Mouse (Mus musculus): ENCODE data around the gene Spag7. TPM values are rescaled to one million over a fixed set of nuclear protein-coding genes. Genes with fewer than 3 reads are reported as not detected.

Spag7 gene
- polyA plus RNA-seq, 1 experiment from 2014 or later, result 143 TPM

DNA sequence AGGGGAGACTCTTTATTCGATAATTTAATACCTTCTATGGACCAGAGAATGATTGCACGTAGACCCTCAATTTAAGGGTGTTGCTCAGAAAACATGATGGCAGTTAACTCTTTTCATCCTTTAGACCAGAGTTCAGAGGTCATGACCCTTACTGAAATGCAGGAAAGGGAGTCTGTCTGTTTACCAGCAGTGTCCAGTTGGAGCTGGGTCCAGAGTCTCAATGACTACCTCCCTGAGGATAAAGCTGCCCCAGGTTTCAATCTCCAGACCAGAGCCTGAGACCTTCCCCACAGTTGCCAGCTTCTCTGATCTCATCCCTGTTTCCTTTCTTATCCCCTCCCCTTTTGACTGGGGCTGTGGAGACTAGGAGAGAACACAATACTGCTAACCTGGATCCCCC is 9.4 kb upstream of the Spag7 start:
- H3K27ac ChIP-seq, result no peak overlapping the region
- 59% methylated on average over 2 of the region's 2 CpGs for WGBS
- no peaks in the 10 kb centered on the region for H3K9me3 ChIP-seq (replicated peaks)
- no peaks in the 10 kb centered on the region for H3K27me3 ChIP-seq
- no peak overlapping the region for H3K4me3 ChIP-seq
- H3K9ac ChIP-seq, result no peak overlapping the region
- no peak for ATAC-seq (ENCODE audit: low FRiP score)
- H3K4me1 ChIP-seq, result peaks cover 17% of the 10 kb centered on the region
- no peak overlapping the region for H3K4me2 ChIP-seq (replicated peaks)
- H3K36me3 ChIP-seq, result peaks cover 53% of the 10 kb centered on the region

DNA sequence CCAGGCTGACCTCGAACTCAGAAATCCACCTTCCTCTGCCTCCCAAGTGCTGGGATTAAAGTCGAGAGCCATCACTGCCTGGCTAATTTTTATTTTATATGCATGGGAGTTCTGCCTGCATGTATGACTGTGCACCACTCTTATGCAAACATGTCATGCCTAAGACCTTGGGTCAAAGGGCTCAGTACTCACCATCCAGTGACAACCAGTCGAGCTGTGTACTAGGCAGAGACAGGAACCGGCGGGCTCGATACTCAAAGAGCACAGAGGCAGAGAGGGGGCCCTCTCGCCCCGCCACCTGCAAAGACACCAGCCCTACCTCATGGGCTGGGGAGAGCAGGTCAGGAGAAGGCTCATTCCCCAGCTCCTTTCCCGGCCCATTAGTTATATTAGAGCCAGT is 8.9 kb upstream of the Spag7 start:
- Histone ChIP-seq H3K4me1 (peaks cover 17% of the 10 kb centered on the region), H3K9ac (no peak overlapping the region), H3K4me2 (replicated peaks) (no peak overlapping the region), H3K36me3 (peaks cover 51% of the 10 kb centered on the region), H3K27me3 (no peaks in the 10 kb centered on the region), H3K9me3 (replicated peaks) (no peaks in the 10 kb centered on the region), H3K27ac (no peak overlapping the region), H3K4me3 (no peak overlapping the region)
- 79% methylated on average over 9 of the region's 9 CpGs for WGBS
- no peak for ATAC-seq (ENCODE audit: low FRiP score)

DNA sequence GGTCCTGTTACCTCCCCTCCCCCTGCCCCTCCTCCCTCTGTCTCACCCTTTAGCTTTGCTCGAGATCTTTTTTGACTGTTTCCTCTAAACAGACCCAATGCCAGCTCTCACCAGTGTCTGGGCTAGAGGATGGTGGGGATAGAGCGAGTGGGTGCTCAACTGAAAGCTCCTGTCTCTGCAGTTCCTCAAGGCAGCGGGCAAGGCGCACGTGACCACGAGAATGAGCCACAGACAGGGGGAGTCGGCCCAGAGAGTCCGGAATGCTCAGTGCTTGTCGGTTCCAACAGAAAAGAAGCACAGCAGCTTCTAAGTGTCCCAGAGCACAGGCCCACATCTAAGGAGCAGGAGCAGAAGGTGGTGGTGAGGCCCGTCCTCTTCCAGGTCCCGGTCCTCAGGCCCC is 5.3 kb upstream of the Spag7 start:
- Histone ChIP-seq H3K27me3 (no peaks in the 10 kb centered on the region), H3K4me1 (peaks cover 15% of the 10 kb centered on the region), H3K9ac (no peak overlapping the region), H3K4me2 (replicated peaks) (no peak overlapping the region), H3K4me3 (no peak overlapping the region), H3K9me3 (replicated peaks) (no peaks in the 10 kb centered on the region), H3K36me3 (peaks cover 44% of the 10 kb centered on the region), H3K27ac (no peak overlapping the region)
- ATAC-seq (ENCODE audit: low FRiP score), result no peak
- WGBS, result 69% methylated on average over 11 of the region's 11 CpGs

DNA sequence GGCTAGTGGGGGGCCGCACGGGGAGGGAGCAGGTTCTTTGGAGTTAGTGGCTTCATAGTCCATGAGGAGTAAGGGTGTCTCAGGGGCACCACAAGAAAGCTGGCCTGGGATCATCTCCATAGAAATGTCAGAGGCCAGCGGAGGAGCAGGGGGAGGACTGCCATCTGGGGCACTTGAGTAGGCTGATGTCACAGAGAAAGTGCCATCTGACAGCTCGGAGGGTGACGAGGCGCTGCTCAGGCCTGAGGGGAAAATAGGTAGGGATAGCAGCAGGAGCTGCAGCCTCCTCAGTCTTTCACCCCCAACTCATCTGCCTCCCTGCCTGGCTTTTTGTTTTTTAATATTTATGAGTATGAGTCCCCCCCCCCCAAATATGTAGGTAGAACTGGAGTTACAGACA is 4.8 kb upstream of the Spag7 start:
- Histone ChIP-seq H3K4me3 (no peak overlapping the region), H3K27me3 (no peaks in the 10 kb centered on the region), H3K27ac (no peak overlapping the region), H3K9me3 (replicated peaks) (no peaks in the 10 kb centered on the region), H3K4me2 (replicated peaks) (no peak overlapping the region), H3K9ac (no peak overlapping the region), H3K36me3 (peaks cover 39% of the 10 kb centered on the region), H3K4me1 (peaks cover 15% of the 10 kb centered on the region)
- 46% methylated on average over 6 of the region's 6 CpGs for WGBS
- no peak for ATAC-seq (ENCODE audit: low FRiP score)

DNA sequence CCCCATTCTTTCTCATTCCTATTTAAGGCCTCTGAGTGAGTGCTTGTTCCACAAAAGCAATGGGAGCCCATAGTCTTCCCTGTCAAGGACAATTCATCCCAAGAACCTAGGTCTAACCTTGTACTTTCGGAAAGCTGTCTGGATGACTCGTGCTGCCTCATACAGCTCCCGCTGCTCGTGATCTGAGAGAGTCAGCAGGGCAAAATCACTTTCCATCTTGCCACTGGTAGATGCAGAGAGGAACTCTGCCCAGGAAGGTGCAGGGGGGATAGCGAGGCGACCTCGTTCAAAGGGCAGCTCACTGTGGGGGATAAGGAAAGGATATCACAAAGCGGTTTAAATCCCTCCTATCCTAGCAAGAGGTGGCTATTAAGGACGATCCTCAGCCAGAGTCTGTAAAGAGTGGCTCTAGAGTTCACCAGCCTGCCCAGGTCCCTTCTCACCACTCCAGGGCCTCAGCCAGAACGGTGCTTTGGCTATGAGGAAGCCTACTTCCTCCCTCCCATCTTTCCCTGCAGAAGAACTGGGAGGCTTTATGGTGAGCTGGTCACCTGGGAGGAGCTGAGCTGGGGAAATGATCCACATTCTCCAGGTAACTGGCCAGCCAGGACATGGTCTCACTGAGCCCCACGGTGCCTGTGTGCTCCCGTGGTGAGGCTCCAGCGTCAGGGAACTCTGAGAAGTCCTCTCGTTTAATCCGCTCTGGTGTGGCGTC is 2.3 kb upstream of the Spag7 start:
- H3K4me1 ChIP-seq, result peaks cover 27% of the 10 kb centered on the region
- peak overlapping the region; percentile 85; the same call in 1 of the 2 replicates for H3K4me2 ChIP-seq (replicated peaks)
- peaks cover 33% of the 10 kb centered on the region for H3K36me3 ChIP-seq
- WGBS, result 84% methylated on average over 16 of the region's 16 CpGs
- no peaks in the 10 kb centered on the region for H3K27me3 ChIP-seq
- H3K9ac ChIP-seq, result no peak overlapping the region
- H3K4me3 ChIP-seq, result no peak overlapping the region
- H3K27ac ChIP-seq, result no peak overlapping the region
- no peaks in the 10 kb centered on the region for H3K9me3 ChIP-seq (replicated peaks)
- ATAC-seq (ENCODE audit: low FRiP score), result no peak

DNA sequence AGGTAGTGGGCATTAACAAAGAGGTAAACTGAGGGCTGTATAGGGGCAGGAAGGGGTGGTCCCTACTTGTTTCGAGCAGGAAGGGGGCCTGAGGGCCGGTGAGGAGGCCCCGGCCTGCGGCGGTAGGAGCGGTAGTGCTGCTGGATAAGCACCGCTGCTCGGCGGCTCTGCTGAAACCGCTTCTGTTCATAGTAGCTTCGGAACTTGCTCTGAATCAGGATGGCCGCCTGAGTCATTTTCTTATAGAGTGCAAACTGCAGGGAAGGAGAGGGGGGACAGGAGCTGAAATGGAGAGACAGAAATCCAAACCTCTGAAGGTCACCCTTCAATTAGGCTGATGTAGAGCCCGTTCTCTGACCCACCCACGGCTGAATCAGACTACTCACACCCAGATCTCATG is 1.3 kb upstream of the Spag7 start:
- Histone ChIP-seq H3K4me2 (replicated peaks) (peak overlapping the region; percentile 85), H3K27me3 (no peaks in the 10 kb centered on the region)
- WGBS, result 43% methylated on average over 14 of the region's 14 CpGs

DNA sequence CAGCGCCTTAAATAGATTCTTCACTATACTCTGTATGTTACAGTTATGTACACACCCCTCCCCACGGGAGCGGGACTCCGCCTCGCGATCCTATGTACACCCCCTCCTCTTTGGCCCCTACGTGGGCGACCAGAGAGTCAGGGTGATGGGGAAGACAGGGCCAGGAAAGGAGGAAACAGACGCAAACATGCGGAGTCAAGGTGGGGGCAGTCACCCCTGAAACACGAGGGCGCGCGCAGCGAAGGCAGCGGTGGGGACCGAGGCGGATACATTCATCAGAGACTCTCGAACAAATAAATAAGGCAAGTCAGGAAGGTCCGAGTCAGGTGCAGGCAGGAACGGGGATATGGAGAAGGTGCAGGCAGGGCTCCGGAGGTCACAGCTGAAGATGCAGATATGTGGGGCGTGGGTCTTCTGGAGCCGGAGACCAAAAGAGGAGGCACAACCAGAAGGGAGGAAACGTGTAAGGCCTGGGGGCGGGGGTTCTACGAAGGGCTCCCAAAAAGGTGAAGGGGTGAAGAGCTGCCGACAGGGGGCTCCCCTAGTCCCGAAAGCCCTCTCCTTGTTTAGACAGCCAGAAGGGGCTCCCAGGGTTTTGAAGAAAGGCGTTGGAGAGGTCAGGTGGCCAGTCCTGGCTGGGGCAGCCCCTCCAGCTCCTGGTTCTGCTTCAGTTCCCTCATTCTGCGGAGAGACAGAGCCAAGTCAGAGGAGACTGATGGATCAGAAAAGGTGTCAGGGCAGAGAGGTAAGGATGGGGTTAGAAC is 548 bp upstream of the Spag7 start:
- peak overlapping the region; percentile 85 for H3K4me2 ChIP-seq (replicated peaks)
- peaks cover 29% of the 10 kb centered on the region for H3K36me3 ChIP-seq
- peaks cover 27% of the 10 kb centered on the region for H3K4me1 ChIP-seq
- H3K9me3 ChIP-seq (replicated peaks), result no peaks in the 10 kb centered on the region
- peak overlapping the region; percentile 97 for H3K27ac ChIP-seq
- peak; percentile 42 for ATAC-seq (ENCODE audit: low FRiP score)
- H3K27me3 ChIP-seq, result no peaks in the 10 kb centered on the region
- under 1% methylated on average over 30 of the region's 31 CpGs for WGBS
- peak overlapping the region; percentile 57 for H3K4me3 ChIP-seq
- peak overlapping the region; percentile 80 for H3K9ac ChIP-seq

More for the DNA sequence above, 1.3 kb upstream of the Spag7 start:
- H3K36me3 ChIP-seq, result peaks cover 28% of the 10 kb centered on the region
- H3K9ac ChIP-seq, result peak overlapping the region; percentile 80
- peak overlapping the region; percentile 97 for H3K27ac ChIP-seq
- peaks cover 27% of the 10 kb centered on the region for H3K4me1 ChIP-seq
- ATAC-seq (ENCODE audit: low FRiP score), result no peak
- no peaks in the 10 kb centered on the region for H3K9me3 ChIP-seq (replicated peaks)
- peak overlapping the region; percentile 57 for H3K4me3 ChIP-seq

DNA sequence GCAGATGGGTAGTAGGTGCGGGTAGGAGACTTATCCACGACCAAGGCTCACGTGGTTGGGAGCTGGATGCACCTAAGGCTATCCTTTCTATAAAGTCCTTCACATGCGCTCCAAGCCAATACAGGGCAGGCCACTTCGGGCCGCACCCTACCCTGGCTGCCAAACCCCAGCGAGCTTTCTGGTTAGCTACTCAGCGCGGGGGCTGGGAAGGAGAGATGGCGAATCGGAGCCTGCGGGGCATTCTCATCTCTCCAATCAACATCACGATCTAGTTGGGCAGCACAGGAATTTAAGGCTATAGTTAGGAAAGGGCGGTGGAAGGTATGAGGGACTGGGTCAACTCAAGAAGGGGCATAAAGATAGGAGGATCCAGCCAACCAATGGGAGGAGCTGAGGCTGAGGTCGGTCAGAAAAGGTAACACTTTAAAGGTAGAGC is 863 bp downstream of the Spag7 start:
- peak; percentile 53 for ATAC-seq (ENCODE audit: low FRiP score)
- peaks cover 33% of the 10 kb centered on the region for H3K36me3 ChIP-seq

DNA sequence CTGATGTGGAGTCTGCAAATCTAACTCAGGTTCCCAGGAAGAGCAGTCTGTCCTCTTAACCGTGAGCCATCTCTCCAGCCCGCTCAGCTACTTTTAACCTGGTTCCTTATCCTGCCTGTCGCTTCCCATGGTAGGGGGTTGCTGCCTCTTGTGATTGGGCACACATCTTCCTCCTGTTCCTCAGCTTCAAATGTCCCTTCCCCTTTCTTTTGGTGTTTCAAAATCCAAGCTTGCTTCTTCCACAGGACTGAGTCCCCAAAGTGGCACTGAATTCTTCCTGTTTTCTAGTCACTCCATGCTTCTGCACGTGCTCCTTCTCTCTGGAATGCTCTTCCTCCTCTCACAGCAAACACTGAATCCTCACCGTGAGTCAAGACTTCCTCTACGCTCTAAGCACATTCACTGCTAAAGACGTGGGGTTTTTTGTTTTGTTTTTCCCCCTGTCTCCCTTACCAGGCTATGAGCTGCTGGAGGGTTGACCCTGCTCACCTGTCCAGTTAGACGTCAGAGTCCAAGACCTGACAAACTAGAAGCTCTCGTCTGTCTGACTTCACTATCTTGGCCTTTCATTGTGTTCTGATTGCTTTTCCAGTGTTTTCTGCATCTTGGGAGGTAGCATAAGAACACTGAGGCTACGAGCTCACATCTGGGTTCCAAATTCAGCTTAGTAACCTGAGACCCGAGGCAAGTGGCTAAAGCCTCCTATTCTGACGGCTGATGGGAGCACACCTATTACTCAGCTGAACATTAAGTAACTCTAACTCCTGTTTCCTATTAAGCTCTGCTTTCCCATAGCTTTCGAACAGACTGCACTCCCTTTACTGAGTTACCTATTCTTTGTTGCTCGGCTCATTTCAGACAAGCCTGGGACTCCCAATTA is 1.7 kb downstream of the Spag7 start:
- Histone ChIP-seq H3K27me3 (no peaks in the 10 kb centered on the region), H3K36me3 (peaks cover 42% of the 10 kb centered on the region), H3K4me2 (replicated peaks) (peak overlapping the region; percentile 76), H3K9ac (peak overlapping the region; percentile 63), H3K9me3 (replicated peaks) (no peaks in the 10 kb centered on the region), H3K4me3 (peak overlapping the region; percentile 57), H3K4me1 (peaks cover 27% of the 10 kb centered on the region), H3K27ac (peak overlapping the region; percentile 97)
- ATAC-seq (ENCODE audit: low FRiP score), result no peak
- WGBS, result 70% methylated on average over 14 of the region's 14 CpGs

More for the DNA sequence above, 863 bp downstream of the Spag7 start:
- H3K4me2 ChIP-seq (replicated peaks), result peak overlapping the region; percentile 76
- no peaks in the 10 kb centered on the region for H3K9me3 ChIP-seq (replicated peaks)
- H3K4me1 ChIP-seq, result peaks cover 27% of the 10 kb centered on the region
- 4% methylated on average over 15 of the region's 15 CpGs for WGBS
- peak overlapping the region; percentile 57 for H3K4me3 ChIP-seq
- no peaks in the 10 kb centered on the region for H3K27me3 ChIP-seq
- H3K27ac ChIP-seq, result peak overlapping the region; percentile 97
- peak overlapping the region; percentile 63 for H3K9ac ChIP-seq

DNA sequence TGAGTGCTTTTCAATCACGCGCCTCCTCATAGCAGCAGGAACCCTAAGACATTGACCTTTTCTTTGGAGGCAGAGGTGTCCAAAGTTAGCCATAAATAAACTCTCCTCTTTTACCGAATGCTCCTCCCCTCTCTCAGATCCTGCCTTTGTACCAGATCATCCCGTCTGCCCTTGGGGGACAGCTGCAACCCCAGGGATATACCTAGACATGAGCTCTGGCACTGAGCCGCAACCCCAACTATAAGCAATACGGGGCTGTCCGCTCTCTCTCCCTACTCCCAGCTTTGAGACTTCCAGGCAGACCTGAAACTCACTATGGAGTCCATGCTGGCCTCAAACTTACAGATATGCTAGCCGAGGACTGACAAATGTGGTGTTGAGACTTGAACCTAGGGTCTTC is 2.5 kb downstream of the Spag7 start:
- Histone ChIP-seq H3K36me3 (peaks cover 48% of the 10 kb centered on the region), H3K27me3 (no peaks in the 10 kb centered on the region), H3K4me2 (replicated peaks) (no peak overlapping the region), H3K4me1 (peaks cover 27% of the 10 kb centered on the region), H3K4me3 (no peak overlapping the region), H3K9ac (no peak overlapping the region), H3K9me3 (replicated peaks) (no peaks in the 10 kb centered on the region), H3K27ac (no peak overlapping the region)
- ATAC-seq (ENCODE audit: low FRiP score), result no peak
- WGBS, result 93% methylated on average over 8 of the region's 8 CpGs

DNA sequence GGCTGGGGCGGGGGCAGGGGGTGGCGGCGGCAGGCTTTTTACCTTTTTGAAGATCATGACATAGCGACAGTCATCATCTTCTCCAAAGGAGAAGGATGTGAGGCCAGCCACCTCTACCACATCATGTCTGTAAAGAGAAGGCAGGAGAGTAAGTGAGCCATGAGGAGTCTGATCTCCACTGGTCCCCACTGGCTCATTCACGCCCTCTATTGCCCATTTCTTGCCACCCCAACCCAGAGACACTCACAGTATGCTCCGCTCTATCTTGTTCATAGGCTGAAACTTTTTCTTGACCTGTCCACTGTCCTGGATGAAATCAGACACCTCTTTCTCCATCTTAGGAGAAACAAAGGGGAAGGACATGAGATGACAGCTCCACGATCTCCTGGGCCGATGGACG is 4.5 kb downstream of the Spag7 start:
- Histone ChIP-seq H3K4me3 (no peak overlapping the region), H3K9ac (no peak overlapping the region), H3K27me3 (no peaks in the 10 kb centered on the region), H3K4me2 (replicated peaks) (no peak overlapping the region), H3K9me3 (replicated peaks) (no peaks in the 10 kb centered on the region), H3K36me3 (peaks cover 53% of the 10 kb centered on the region), H3K4me1 (peaks cover 12% of the 10 kb centered on the region), H3K27ac (no peak overlapping the region)
- ATAC-seq (ENCODE audit: low FRiP score), result no peak
- 92% methylated on average over 9 of the region's 9 CpGs for whole genome bisulfite sequencing

DNA sequence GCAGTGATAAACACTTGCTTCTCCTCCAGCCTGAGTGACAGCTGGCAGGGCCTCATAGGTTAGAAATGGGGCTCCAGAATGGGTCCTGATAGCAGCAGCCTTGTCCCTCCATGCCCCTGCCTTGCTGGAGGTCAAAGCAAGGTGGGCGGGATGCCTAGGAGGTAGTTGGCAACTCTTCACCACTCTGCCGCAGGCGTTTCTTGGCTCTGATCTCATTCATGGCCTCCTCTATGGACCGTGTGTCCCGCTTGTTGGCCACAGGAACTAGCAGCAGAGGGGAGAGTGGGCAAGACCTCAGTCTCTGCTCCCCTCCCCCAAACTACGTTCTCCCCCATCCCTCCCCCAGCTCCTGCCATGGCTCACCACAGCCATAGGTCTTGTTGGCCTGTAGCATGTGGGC is 5.3 kb downstream of the Spag7 start:
- Histone ChIP-seq H3K4me3 (no peak overlapping the region), H3K27me3 (no peaks in the 10 kb centered on the region), H3K9me3 (replicated peaks) (no peaks in the 10 kb centered on the region), H3K36me3 (peaks cover 54% of the 10 kb centered on the region), H3K27ac (no peak overlapping the region), H3K4me2 (replicated peaks) (no peak overlapping the region), H3K4me1 (peaks cover 12% of the 10 kb centered on the region), H3K9ac (no peak overlapping the region)
- 92% methylated on average over 6 of the region's 6 CpGs for WGBS
- ATAC-seq (ENCODE audit: low FRiP score), result no peak
